Mouse (Mus musculus) hindbrain, embryonic 11.5 days (tissue): ENCODE measurements around the gene Fermt3. TPM values are rescaled to one million over a fixed set of nuclear protein-coding genes. Genes with fewer than 3 reads are reported as not detected.

ENCODE experiments used
- ATAC-seq: fragments of 200-750 bp; cut with Nextera tagmentation; 2 replicates; pipeline ENCODE4 v1.8.0; 2017; ENCODE audit warnings: mild to moderate bottlenecking, moderate TSS enrichment, moderate library complexity; ENCODE audit not compliant: low FRiP score
- DNase-seq: peaks from one replicate; pipeline ENCODE4 v3.0.0-alpha.2; 2015; ENCODE audit warnings: low spot score
- H3K27ac ChIP-seq: fragments of 300-500 bp; sonication (generic); 2 replicates; pipeline ENCODE4 v1.5.1; 2014; ENCODE audit warnings: mild to moderate bottlenecking, low read depth, low read length
- H3K27me3 ChIP-seq: fragments of 300-500 bp; sonication (generic); 2 replicates; pipeline ENCODE4 v1.6.1; 2014; ENCODE audit warnings: mild to moderate bottlenecking, low read length, moderate library complexity, mixed read lengths; ENCODE audit not compliant: control insufficient read depth, insufficient read depth
- H3K36me3 ChIP-seq: fragments of 300-500 bp; sonication (generic); 2 replicates; pipeline ENCODE4 v1.6.1; 2014; ENCODE audit warnings: mild to moderate bottlenecking, low read length, moderate library complexity, mixed read lengths; ENCODE audit not compliant: control insufficient read depth, insufficient read depth
- H3K4me1 ChIP-seq: fragments of 300-500 bp; sonication (generic); replicated peaks from 2 replicates; pipeline ENCODE4 v1.6.1; 2014; ENCODE audit warnings: low read length, mixed read lengths; ENCODE audit not compliant: control insufficient read depth, insufficient read depth
- H3K4me2 ChIP-seq: fragments of 300-500 bp; sonication (generic); replicated peaks from 2 replicates; pipeline ENCODE4 v1.6.1; 2014; ENCODE audit warnings: mild to moderate bottlenecking, low read depth, low read length
- H3K4me3 ChIP-seq: fragments of 300-500 bp; sonication (generic); 2 replicates; pipeline ENCODE4 v1.5.1; 2014; ENCODE audit warnings: low read depth, low read length
- H3K9ac ChIP-seq: fragments of 300-500 bp; sonication (generic); 2 replicates; pipeline ENCODE4 v1.6.1; 2014; ENCODE audit warnings: low read depth, low read length
- H3K9me3 ChIP-seq: fragments of 300-500 bp; sonication (generic); 2 replicates; pipeline ENCODE4 v1.6.1; 2016; ENCODE audit warnings: low read length; ENCODE audit not compliant: control insufficient read depth
- WGBS: fragments of 180-500 bp; shearing (Covaris S2); extraction: QIAGEN DNeasy Blood & Tissue Kit; methylation state at CpG from one replicate; pipeline ENCODE4 v1.1.7; 2014; 5-methylcytosine and 5-hydroxymethylcytosine counted together
- polyA plus RNA-seq: library from polyadenylated mRNA; unstranded; fragments of >200 nt; fragmentation: Nextera tagmentation; extraction: Ambion mirVana; gene quantifications from 2 replicates; pipeline ENCODE4 v1.2.1, GENCODE M21; 2014

Fermt3 gene
- polyA plus RNA-seq, 1 experiment from 2014 or later: 7.6 TPM

DNA sequence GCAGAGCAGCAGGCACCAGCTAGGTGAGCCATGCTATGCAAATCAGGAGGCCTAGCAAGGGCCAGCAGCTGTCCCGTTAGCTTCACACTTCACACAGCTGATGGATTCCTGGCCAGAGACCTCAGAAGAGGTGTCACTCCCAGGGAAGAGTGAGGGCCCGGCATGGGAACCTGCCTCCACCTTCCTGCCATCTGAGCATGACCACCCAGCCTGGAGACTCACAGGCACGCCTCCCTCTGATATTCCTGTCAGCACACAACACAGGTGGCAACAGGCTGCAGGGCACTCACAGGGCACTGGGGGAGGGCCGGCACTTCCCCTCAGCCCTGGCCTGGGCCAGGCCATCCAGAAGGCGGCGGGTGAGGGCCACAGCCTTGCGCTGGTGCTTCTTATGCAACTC is 63.8 kb downstream of the Fermt3 start:
- H3K27ac ChIP-seq: no peak overlapping the region
- 0 out of 2 replicates have a peak, but pooled peaks cover 2% of the 10 kb centered on the region for H3K36me3 ChIP-seq
- ATAC-seq (no peak), DNase-seq (no peak)
- no peak overlapping the region for H3K4me3 ChIP-seq
- H3K4me1 ChIP-seq: 0 out of 2 replicates have a peak, but pooled peaks cover 6% of the 10 kb centered on the region
- WGBS: 83% methylated on average over 7 of the region's 7 CpGs
- no peak overlapping the region for H3K9ac ChIP-seq
- H3K9me3 ChIP-seq: no peaks in the 10 kb centered on the region
- H3K4me2 ChIP-seq: no peak overlapping the region
- H3K27me3 ChIP-seq: no peaks in the 10 kb centered on the region; the same call in 1 of the 2 replicates

DNA sequence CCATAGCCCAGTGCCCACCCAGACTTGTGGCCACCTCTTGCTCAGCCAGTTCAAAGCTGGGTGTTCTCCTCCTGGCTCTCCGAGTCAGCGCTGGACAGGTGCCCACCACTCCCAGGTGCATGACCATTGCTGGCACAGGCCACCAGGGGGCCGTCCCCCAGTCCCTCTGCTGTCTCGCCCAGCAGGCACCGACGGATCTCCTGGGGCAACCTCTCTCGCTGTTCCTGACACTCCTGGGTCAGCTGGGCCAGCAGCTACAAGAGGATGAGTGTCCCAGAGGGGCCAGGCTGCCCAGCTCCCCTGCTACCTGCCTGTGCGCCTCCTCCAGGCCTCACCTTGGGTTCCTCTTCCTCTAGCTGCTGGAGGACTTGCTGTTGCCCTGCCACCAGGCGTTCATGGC is 65.2 kb downstream of the Fermt3 start:
- Histone ChIP-seq H3K27ac (no peak overlapping the region), H3K27me3 (no peaks in the 10 kb centered on the region; the same call in 1 of the 2 replicates), H3K36me3 (0 out of 2 replicates have a peak, but pooled peaks cover 2% of the 10 kb centered on the region), H3K4me2 (no peak overlapping the region), H3K4me3 (no peak overlapping the region), H3K9me3 (no peaks in the 10 kb centered on the region), H3K4me1 (peaks cover 12% of the 10 kb centered on the region; the same call in 1 of the 2 replicates), H3K9ac (no peak overlapping the region)
- no peak for ATAC-seq
- WGBS: 54% methylated on average over 9 of the region's 9 CpGs
- no peak for DNase-seq

DNA sequence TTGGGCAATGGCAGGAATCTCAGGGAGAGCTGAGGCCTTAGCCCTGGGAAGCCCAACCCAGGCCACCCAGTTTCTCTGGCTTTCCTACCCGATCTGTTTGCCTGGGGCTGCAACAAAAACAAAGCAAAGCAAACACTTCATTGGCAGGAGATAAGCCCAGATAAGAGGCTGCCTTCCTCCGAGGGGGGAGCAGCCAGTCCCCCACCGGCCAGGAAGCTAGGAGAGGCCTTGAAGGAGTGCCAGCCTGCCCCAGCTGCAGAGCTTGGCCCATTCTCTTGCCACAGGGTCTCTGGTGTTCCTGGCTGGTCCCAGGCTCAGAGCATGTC is 66.6 kb downstream of the Fermt3 start:
- WGBS: 43% methylated on average over 3 of the region's 3 CpGs
- Histone ChIP-seq H3K27me3 (no peaks in the 10 kb centered on the region; the same call in 1 of the 2 replicates), H3K4me3 (peak overlapping the region; percentile 66), H3K9me3 (no peaks in the 10 kb centered on the region), H3K4me1 (peaks cover 12% of the 10 kb centered on the region; the same call in 1 of the 2 replicates), H3K36me3 (0 out of 2 replicates have a peak, but pooled peaks cover 2% of the 10 kb centered on the region), H3K27ac (no peak overlapping the region), H3K4me2 (peak overlapping the region; percentile 71), H3K9ac (peak overlapping the region; percentile 88; the same call in 1 of the 2 replicates)
- no peak for ATAC-seq
- DNase-seq: no peak

GRCm38 (mm10) chr19:6951994-6952711 is 67.1 kb downstream of the Fermt3 start:
- H3K36me3 ChIP-seq: 0 out of 2 replicates have a peak, but pooled peaks cover 2% of the 10 kb centered on the region
- peak overlapping the region; percentile 98 for H3K27ac ChIP-seq
- peaks cover 12% of the 10 kb centered on the region; the same call in 1 of the 2 replicates for H3K4me1 ChIP-seq
- H3K9me3 ChIP-seq: no peaks in the 10 kb centered on the region
- WGBS: 3% methylated on average over 31 of the region's 31 CpGs
- DNase-seq: peak; percentile 57
- peak overlapping the region; percentile 71 for H3K4me2 ChIP-seq
- H3K27me3 ChIP-seq: no peaks in the 10 kb centered on the region; the same call in 1 of the 2 replicates
- peak overlapping the region; percentile 88 for H3K9ac ChIP-seq
- peak; percentile 46 for ATAC-seq
- peak overlapping the region; percentile 66 for H3K4me3 ChIP-seq

DNA sequence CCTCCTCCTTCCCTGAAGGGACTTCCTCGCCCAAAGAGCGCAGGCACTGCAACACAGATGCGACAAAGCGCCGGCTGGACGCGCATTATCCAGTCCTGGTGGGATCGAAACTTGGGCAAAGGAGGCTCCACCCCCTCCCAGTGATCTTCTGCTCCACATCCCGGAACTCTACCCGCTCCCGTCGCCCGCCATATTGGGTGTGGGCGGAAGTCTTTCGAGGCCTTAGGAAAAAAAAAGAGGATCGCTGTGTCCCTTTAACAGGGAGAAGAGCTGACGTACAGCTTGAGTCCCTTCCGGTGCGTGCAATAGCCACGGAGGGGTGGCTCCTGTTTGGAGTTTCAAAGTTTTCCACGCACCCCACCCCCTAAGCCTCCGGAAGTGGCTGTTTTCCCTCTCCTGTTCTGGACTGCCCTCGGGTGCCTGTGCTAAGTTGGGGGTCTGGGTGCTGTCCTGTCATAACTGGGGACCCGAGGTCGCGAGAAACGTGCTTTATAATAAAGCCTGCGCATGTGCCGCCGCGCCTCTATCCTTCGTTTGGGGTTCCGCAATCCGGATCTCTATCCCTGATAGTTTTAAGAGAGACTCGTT is 67.8 kb downstream of the Fermt3 start:
- no peaks in the 10 kb centered on the region; the same call in 1 of the 2 replicates for H3K27me3 ChIP-seq
- peak overlapping the region; percentile 71 for H3K4me2 ChIP-seq
- peak overlapping the region; percentile 88 for H3K9ac ChIP-seq
- H3K9me3 ChIP-seq: no peaks in the 10 kb centered on the region
- H3K4me3 ChIP-seq: peak overlapping the region; percentile 66
- peak; percentile 94 for DNase-seq
- 0 out of 2 replicates have a peak, but pooled peaks cover 2% of the 10 kb centered on the region for H3K36me3 ChIP-seq
- H3K4me1 ChIP-seq: peaks cover 12% of the 10 kb centered on the region; the same call in 1 of the 2 replicates
- under 1% methylated on average over 35 of the region's 35 CpGs for WGBS
- ATAC-seq: peak; percentile 84
- peak overlapping the region; percentile 98 for H3K27ac ChIP-seq

GRCm38 (mm10) chr19:6950613-6951153 is 68.6 kb downstream of the Fermt3 start:
- Histone ChIP-seq H3K9ac (peak overlapping the region; percentile 88), H3K9me3 (no peaks in the 10 kb centered on the region), H3K4me2 (peak overlapping the region; percentile 71), H3K27me3 (no peaks in the 10 kb centered on the region; the same call in 1 of the 2 replicates), H3K4me1 (peaks cover 12% of the 10 kb centered on the region; the same call in 1 of the 2 replicates), H3K4me3 (peak overlapping the region; percentile 66), H3K27ac (peak overlapping the region; percentile 98), H3K36me3 (0 out of 2 replicates have a peak, but pooled peaks cover 2% of the 10 kb centered on the region)
- ATAC-seq (peak; percentile 76), DNase-seq (peak; percentile 73)
- under 1% methylated on average over 28 of the region's 28 CpGs for WGBS

DNA sequence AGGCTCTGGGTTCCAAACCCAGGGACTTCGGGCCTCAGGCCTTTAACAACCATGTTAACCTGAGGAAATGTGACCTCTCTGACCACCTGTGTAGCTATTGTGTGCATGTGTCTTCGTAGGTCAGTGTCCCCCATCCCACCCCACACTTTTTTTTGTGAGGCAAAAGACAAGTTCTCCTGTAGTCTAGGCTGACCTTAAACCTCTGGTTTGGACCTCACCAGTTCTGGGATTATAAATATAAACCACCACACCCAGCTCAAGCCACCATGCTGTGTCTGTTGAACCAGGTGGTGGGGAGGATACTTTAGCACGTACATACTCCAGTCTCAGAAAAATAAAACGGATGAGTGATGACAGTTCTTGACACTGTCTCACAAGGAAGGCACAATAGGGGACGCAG is 69.3 kb downstream of the Fermt3 start:
- peak overlapping the region; percentile 88 for H3K9ac ChIP-seq
- H3K36me3 ChIP-seq: 0 out of 2 replicates have a peak, but pooled peaks cover 2% of the 10 kb centered on the region
- ATAC-seq (no peak), DNase-seq (no peak)
- H3K4me1 ChIP-seq: peaks cover 12% of the 10 kb centered on the region; the same call in 1 of the 2 replicates
- no peaks in the 10 kb centered on the region; the same call in 1 of the 2 replicates for H3K27me3 ChIP-seq
- H3K27ac ChIP-seq: 0 out of 2 replicates have a peak overlapping the region, but pooled peaks have one; percentile 98
- peak overlapping the region; percentile 66 for H3K4me3 ChIP-seq
- no peaks in the 10 kb centered on the region for H3K9me3 ChIP-seq
- H3K4me2 ChIP-seq: peak overlapping the region; percentile 71
- 59% methylated on average over 5 of the region's 5 CpGs for WGBS

GRCm38 (mm10) chr19:6949532-6949931 is 69.7 kb downstream of the Fermt3 start:
- Histone ChIP-seq H3K4me3 (0 out of 2 replicates have a peak overlapping the region, but pooled peaks have one; percentile 66), H3K27ac (no peak overlapping the region), H3K9ac (peak overlapping the region; percentile 4; the same call in 1 of the 2 replicates), H3K27me3 (no peaks in the 10 kb centered on the region; the same call in 1 of the 2 replicates), H3K9me3 (no peaks in the 10 kb centered on the region), H3K4me1 (peaks cover 12% of the 10 kb centered on the region; the same call in 1 of the 2 replicates), H3K4me2 (no peak overlapping the region), H3K36me3 (0 out of 2 replicates have a peak, but pooled peaks cover 2% of the 10 kb centered on the region)
- no peak for DNase-seq
- no peak for ATAC-seq
- 93% methylated on average over 5 of the region's 5 CpGs for WGBS
